ENCODE assay signal across 11 mouse cellular contexts in the genomic region with DNA sequence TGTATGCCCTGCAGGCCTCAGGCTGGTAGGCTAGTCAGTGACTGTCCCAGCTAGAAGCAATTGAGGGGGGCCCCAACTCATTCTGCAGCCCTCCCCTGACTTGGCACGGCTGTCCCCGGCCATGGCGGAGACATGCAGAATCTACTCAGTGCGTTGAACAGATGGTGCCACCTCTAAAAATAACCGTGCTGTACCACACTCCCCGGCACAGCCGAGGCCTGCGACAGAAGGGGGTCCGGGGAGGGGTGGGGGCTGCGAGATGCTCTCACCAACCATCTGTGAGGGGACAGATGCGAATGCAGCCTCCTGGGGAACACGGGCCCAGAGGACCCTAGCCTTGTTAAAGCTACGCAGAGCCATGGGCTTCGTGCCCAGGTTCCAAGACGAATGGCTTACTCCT.
DNase-seq lines count a peak whose midpoint lies in the region; ATAC-seq lines count a peak whose summit lies in the region.
"Had no signal": no experiment of that assay in that cellular context is flagged by ENCODE, and none has a peak within 500 bp of the region (broad histone marks: within the 10 kb centered on the region; RNA-seq: fewer than 3 reads in every experiment).

No protein-coding gene starts in this region.

- WGBS in midbrain, embryonic 13.5 days: 59% methylated on average over 15 of the region's 15 CpGs
- 56% methylated on average over 15 of the region's 15 CpGs for WGBS in midbrain, embryonic 16.5 days

- H3K4me3 ChIP-seq in midbrain, embryonic 13.5 days (replicated peaks): no peak overlapping the region
- H3K4me3 ChIP-seq in midbrain, embryonic 16.5 days (ENCODE audit: low read depth, low read length): no peak overlapping the region
- H3K4me3 ChIP-seq: heart, embryonic 15.5 days; limb, embryonic 15.5 days had no signal

- H3K27ac ChIP-seq in midbrain, embryonic 13.5 days: 0 out of 2 replicates have a peak overlapping the region, but pooled peaks have one; percentile 1
- H3K27ac ChIP-seq in midbrain, embryonic 16.5 days (ENCODE audit: low read length): no peak overlapping the region
- H3K27ac ChIP-seq: heart, embryonic 15.5 days; limb, embryonic 15.5 days had no signal

- H3K36me3 ChIP-seq in midbrain, embryonic 13.5 days: no peaks in the 10 kb centered on the region
- no peaks in the 10 kb centered on the region for H3K36me3 ChIP-seq in midbrain, embryonic 16.5 days (ENCODE audit: control insufficient read depth, insufficient read depth, low read length)
- H3K36me3 ChIP-seq: heart, embryonic 15.5 days; limb, embryonic 15.5 days had no signal

- ATAC-seq in midbrain, embryonic 13.5 days: peak; percentile 25; the same call in 1 of the 2 replicates
- ATAC-seq in midbrain, embryonic 16.5 days: no peak

- no peaks in the 10 kb centered on the region for H3K9me3 ChIP-seq in midbrain, embryonic 13.5 days
- H3K9me3 ChIP-seq in midbrain, embryonic 16.5 days (replicated peaks; ENCODE audit: control insufficient read depth, low read length, poor library complexity, severe bottlenecking): no peaks in the 10 kb centered on the region
- H3K9me3 ChIP-seq: heart, embryonic 15.5 days; limb, embryonic 15.5 days had no signal

- H3K9ac ChIP-seq in midbrain, embryonic 13.5 days (replicated peaks): no peak overlapping the region
- no peak overlapping the region for H3K9ac ChIP-seq in midbrain, embryonic 16.5 days (ENCODE audit: low read depth, low read length)
- H3K9ac ChIP-seq: heart, embryonic 15.5 days; limb, embryonic 15.5 days had no signal

- H3K4me2 ChIP-seq in midbrain, embryonic 13.5 days (replicated peaks): no peak overlapping the region
- H3K4me2 ChIP-seq in midbrain, embryonic 16.5 days (ENCODE audit: low read length): no peak overlapping the region
- H3K4me2 ChIP-seq: heart, embryonic 15.5 days; limb, embryonic 15.5 days had no signal

- no peaks in the 10 kb centered on the region for H3K27me3 ChIP-seq in midbrain, embryonic 13.5 days
- no peaks in the 10 kb centered on the region for H3K27me3 ChIP-seq in midbrain, embryonic 16.5 days (ENCODE audit: control insufficient read depth, insufficient read depth, low read depth, low read length)
- H3K27me3 ChIP-seq: limb, embryonic 15.5 days had no signal

- H3K4me1 ChIP-seq in midbrain, embryonic 13.5 days (replicated peaks): peaks cover 54% of the 10 kb centered on the region
- H3K4me1 ChIP-seq in midbrain, embryonic 16.5 days (ENCODE audit: control insufficient read depth, insufficient read depth, low read length): peaks cover 18% of the 10 kb centered on the region; the same call in 1 of the 2 replicates
- H3K4me1 ChIP-seq: heart, embryonic 15.5 days; limb, embryonic 15.5 days had no signal

- peak; percentile 86 to 91 for DNase-seq in frontal cortex, postnatal 36 days (ENCODE audit: low spot score in 2 of 2)
- peak; percentile 82 to 86 for DNase-seq in left cerebral cortex, adult 18-20 months (ENCODE audit: low spot score in 2 of 2)
- DNase-seq in right cerebral cortex, postnatal 14 days: peak; percentile 79
- no peak for DNase-seq in Muller cell, postnatal 12 days (ENCODE audit: inconsistent ontology term)
- DNase-seq in spleen, adult 18-20 months: no peak
- no peak for DNase-seq in urinary bladder, postnatal 4 days (ENCODE audit: low spot score in 2 of 2)
- DNase-seq: thymus, postnatal 36 days had no signal

Comparison
In these comparisons a context has a peak if more than half of its experiments do, and no peak if none do; other contexts are left out.
1. DNase-seq: peak in frontal cortex, postnatal 36 days (2 of 2), left cerebral cortex, adult 18-20 months (2 of 2) and right cerebral cortex, postnatal 14 days (single experiment); none in Muller cell, postnatal 12 days (single experiment), spleen, adult 18-20 months (0 of 2) and urinary bladder, postnatal 4 days (0 of 2).